Mouse (Mus musculus) heart, embryonic 14.5 days (tissue): ENCODE results near the gene Sun3. TPM values are rescaled to one million over a fixed set of nuclear protein-coding genes. Genes with fewer than 3 reads are reported as not detected.

Source experiments
- ATAC-seq: fragments of 200-750 bp; cut with Nextera tagmentation; 2 replicates; pipeline ENCODE4 v1.8.0; 2017; ENCODE audit warnings: low read depth, moderate TSS enrichment; ENCODE audit not compliant: insufficient number of reproducible peaks, insufficient read depth, low FRiP score
- H3K27ac ChIP-seq, 2 experiments: fragments of 200-500 bp in 1 of 2; fragments of 300-500 bp in 1 of 2; sonication (generic) in 1 of 2; replicated peaks in 1 of 2; 2 replicates each; pipeline ENCODE4 v1.5.1; 2012 to 2014; ENCODE audit warnings: low read depth in 2 of 2, low read length in 2 of 2, control low read depth in 1 of 2, mild to moderate bottlenecking in 1 of 2, mixed read lengths in 1 of 2; ENCODE audit not compliant: control insufficient read depth in 1 of 2, insufficient read depth in 1 of 2
- H3K27me3 ChIP-seq: fragments of 300-500 bp; sonication (generic); 2 replicates; pipeline ENCODE4 v1.6.1; 2014; ENCODE audit warnings: mild to moderate bottlenecking, low read length, control low read depth; ENCODE audit not compliant: control insufficient read depth, insufficient read depth
- H3K36me3 ChIP-seq: fragments of 300-500 bp; sonication (generic); 2 replicates; pipeline ENCODE4 v1.6.1; 2014; ENCODE audit warnings: mild to moderate bottlenecking, control low read depth, low read length, mixed read lengths; ENCODE audit not compliant: control insufficient read depth, insufficient read depth
- H3K4me1 ChIP-seq, 2 experiments: fragments of 200-500 bp in 1 of 2; fragments of 300-500 bp in 1 of 2; sonication (generic) in 1 of 2; 2 replicates each; pipeline ENCODE4 v1.6.1; 2012 to 2014; ENCODE audit warnings: low read length in 2 of 2, control low read depth in 1 of 2, mixed read lengths in 1 of 2; ENCODE audit not compliant: control insufficient read depth in 2 of 2, insufficient read depth in 2 of 2
- H3K4me2 ChIP-seq: fragments of 300-500 bp; sonication (generic); 2 replicates; pipeline ENCODE4 v1.6.1; 2014; ENCODE audit warnings: mild to moderate bottlenecking, low read length
- H3K4me3 ChIP-seq, 2 experiments: fragments of 200-500 bp in 1 of 2; fragments of 300-500 bp in 1 of 2; sonication (generic) in 1 of 2; 2 replicates each; pipeline ENCODE4 v1.5.1; 2012 to 2014; ENCODE audit warnings: low read length in 2 of 2, mild to moderate bottlenecking in 2 of 2, control low read depth in 1 of 2, low read depth in 1 of 2, moderate library complexity in 1 of 2; ENCODE audit not compliant: control insufficient read depth in 1 of 2, insufficient read depth in 1 of 2
- H3K9ac ChIP-seq: fragments of 300-500 bp; sonication (generic); 2 replicates; pipeline ENCODE4 v1.6.1; 2014; ENCODE audit warnings: mild to moderate bottlenecking, low read length
- H3K9me3 ChIP-seq: fragments of 300-500 bp; sonication (generic); 2 replicates; pipeline ENCODE4 v1.6.1; 2016; ENCODE audit warnings: low read length, control low read depth; ENCODE audit not compliant: control insufficient read depth
- WGBS: fragments of 180-500 bp; shearing (Covaris S2); extraction: QIAGEN DNeasy Blood & Tissue Kit; methylation state at CpG from one replicate; pipeline ENCODE4 v1.1.7; 2014; 5-methylcytosine and 5-hydroxymethylcytosine counted together
- polyA plus RNA-seq: library from polyadenylated mRNA; unstranded; fragments of >200 nt; fragmentation: Nextera tagmentation; extraction: Ambion mirVana; gene quantifications from 2 replicates; pipeline ENCODE4 v1.2.1, GENCODE M21; 2014

Gene Sun3
- polyA plus RNA-seq, 1 experiment from 2014 or later = 1.1 TPM

- Histone ChIP-seq H3K4me3 (peak within 1 kb of the TSS; percentile 56 to 59), H3K4me2 (peak within 1 kb of the TSS; percentile 93), H3K36me3 (no peaks in the 10 kb centered on the region), H3K9ac (peak within 1 kb of the TSS; percentile 64), H3K27me3 (no peaks in the 10 kb centered on the region), H3K4me1 (peaks cover 12 to 37% of the 10 kb centered on the region in 2 experiments), H3K27ac (peak within 1 kb of the TSS; percentile 77 to 87), H3K9me3 (no peaks in the 10 kb centered on the region)
- 3% methylated on average over 21 of the region's 21 CpGs for WGBS
- peak; percentile 92 for ATAC-seq
These were observed 634 bp downstream of the Sun3 start, which contains the start of gene Gm11992 for GRCm38 (mm10) chr11:9048011-9048702. Gm11992 (plus strand) TSS chr11:9048594.

- ATAC-seq = peak; percentile 79
- no peaks in the 10 kb centered on the region for H3K36me3 ChIP-seq
- H3K4me3 ChIP-seq = no peak overlapping the region
- H3K4me1 ChIP-seq = peaks cover 10 to 37% of the 10 kb centered on the region in 2 experiments
- no peaks in the 10 kb centered on the region for H3K9me3 ChIP-seq
- no peak overlapping the region for H3K9ac ChIP-seq
- H3K4me2 ChIP-seq = peak overlapping the region; percentile 93
- peak overlapping the region; percentile 77 to 87 for H3K27ac ChIP-seq
- WGBS = 22% methylated on average over 5 of the region's 5 CpGs
- no peaks in the 10 kb centered on the region for H3K27me3 ChIP-seq
These were observed 1.7 kb downstream of the Sun3 start for GRCm38 (mm10) chr11:9047044-9047443.

GRCm38 (mm10) chr11:9046546-9046945 is 2.2 kb downstream of the Sun3 start:
- Histone ChIP-seq H3K4me3 (no peak overlapping the region), H3K27ac (peak overlapping the region; percentile 77 to 87), H3K36me3 (no peaks in the 10 kb centered on the region), H3K4me1 (peaks cover 10 to 37% of the 10 kb centered on the region in 2 experiments), H3K9me3 (no peaks in the 10 kb centered on the region), H3K27me3 (no peaks in the 10 kb centered on the region), H3K9ac (0 out of 2 replicates have a peak overlapping the region, but pooled peaks have one; percentile 10), H3K4me2 (peak overlapping the region; percentile 93; the same call in 1 of the 2 replicates)
- ATAC-seq = no peak
- 35% methylated on average over 2 of the region's 2 CpGs for WGBS

GRCm38 (mm10) chr11:9031530-9031929 is 17.3 kb downstream of the Sun3 start:
- Histone ChIP-seq H3K4me2 (no peak overlapping the region), H3K36me3 (no peaks in the 10 kb centered on the region), H3K27ac (no peak overlapping the region), H3K9me3 (no peaks in the 10 kb centered on the region), H3K27me3 (no peaks in the 10 kb centered on the region), H3K4me1 (no peaks in the 10 kb centered on the region), H3K9ac (no peak overlapping the region), H3K4me3 (no peak overlapping the region)
- WGBS = 83% methylated on average over 2 of the region's 2 CpGs
- no peak for ATAC-seq

GRCm38 (mm10) chr11:9025211-9025610 is 23.6 kb downstream of the Sun3 start:
- 51% methylated on average over 3 of the region's 3 CpGs for WGBS
- Histone ChIP-seq H3K36me3 (no peaks in the 10 kb centered on the region), H3K4me2 (no peak overlapping the region), H3K27ac (peak overlapping the region; percentile 37 to 59; a peak in 2 of 4 replicates), H3K4me3 (no peak overlapping the region), H3K9me3 (no peaks in the 10 kb centered on the region), H3K9ac (no peak overlapping the region), H3K27me3 (no peaks in the 10 kb centered on the region), H3K4me1 (peaks cover 0 to 7% of the 10 kb centered on the region in 2 experiments; a peak in 1 of 4 replicates)
- no peak for ATAC-seq

- ATAC-seq = 0 out of 2 replicates have a peak, but pooled peaks have one; percentile 47
- Histone ChIP-seq H3K36me3 (no peaks in the 10 kb centered on the region), H3K9ac (no peak overlapping the region), H3K27ac (peak overlapping the region; percentile 37 to 59; a peak in 2 of 4 replicates), H3K27me3 (no peaks in the 10 kb centered on the region), H3K4me2 (no peak overlapping the region), H3K4me3 (no peak overlapping the region), H3K4me1 (peaks cover 0 to 7% of the 10 kb centered on the region in 2 experiments; a peak in 1 of 4 replicates), H3K9me3 (no peaks in the 10 kb centered on the region)
- WGBS = 52% methylated on average over 7 of the region's 7 CpGs
These were observed 24.0 kb downstream of the Sun3 start for GRCm38 (mm10) chr11:9024782-9025181.

GRCm38 (mm10) chr11:9020207-9020606 is 28.6 kb downstream of the Sun3 start:
- H3K27me3 ChIP-seq = no peaks in the 10 kb centered on the region
- no peak overlapping the region for H3K4me3 ChIP-seq
- H3K4me1 ChIP-seq = peaks cover 0 to 7% of the 10 kb centered on the region in 2 experiments; a peak in 1 of 4 replicates
- no peaks in the 10 kb centered on the region for H3K9me3 ChIP-seq
- no peak for ATAC-seq
- no peak overlapping the region for H3K9ac ChIP-seq
- WGBS = 87% methylated on average over 5 of the region's 5 CpGs
- H3K4me2 ChIP-seq = no peak overlapping the region
- H3K36me3 ChIP-seq = no peaks in the 10 kb centered on the region
- H3K27ac ChIP-seq = no peak overlapping the region
